Mouse (Mus musculus) layer of hippocampus, adult 9-10 months (tissue): ENCODE results near the gene Cav2.

ENCODE experiments used
- DNase-seq: peaks from one replicate; pipeline ENCODE4 v3.0.0; 2022; ENCODE audit warnings: low spot score

The Cav2 gene

GRCm38 (mm10) chr6:17280939-17281756, at the start of gene Cav2:
Gene Cav2, plus strand, starts transcription at chr6:17281185.
- no peak for DNase-seq

- DNase-seq, result no peak
Measured at GRCm38 (mm10) chr6:17239693-17240092, 41.3 kb upstream of the Cav2 start.

- DNase-seq, result no peak
Measured at GRCm38 (mm10) chr6:17241013-17241412, 40.0 kb upstream of the Cav2 start.

GRCm38 (mm10) chr6:17246959-17247358, 34.0 kb upstream of the Cav2 start:
- DNase-seq, result no peak

- no peak for DNase-seq
Measured at GRCm38 (mm10) chr6:17247673-17248072, 33.3 kb upstream of the Cav2 start.

GRCm38 (mm10) chr6:17248241-17248640, 32.7 kb upstream of the Cav2 start:
- DNase-seq, result no peak

- DNase-seq, result no peak
Measured at GRCm38 (mm10) chr6:17251958-17252357, 29.0 kb upstream of the Cav2 start.

GRCm38 (mm10) chr6:17258142-17258541, 22.8 kb upstream of the Cav2 start:
- DNase-seq, result no peak

GRCm38 (mm10) chr6:17258911-17259310, 22.1 kb upstream of the Cav2 start:
- no peak for DNase-seq

- no peak for DNase-seq
Measured at GRCm38 (mm10) chr6:17262786-17263185, 18.2 kb upstream of the Cav2 start.

GRCm38 (mm10) chr6:17265043-17265442, 15.9 kb upstream of the Cav2 start:
- no peak for DNase-seq

- DNase-seq, result no peak
Measured at GRCm38 (mm10) chr6:17266466-17266865, 14.5 kb upstream of the Cav2 start.

- no peak for DNase-seq
Measured at GRCm38 (mm10) chr6:17278366-17278765, 2.6 kb upstream of the Cav2 start.

GRCm38 (mm10) chr6:17281757-17282092, 740 bp downstream of the Cav2 start:
- no peak for DNase-seq

GRCm38 (mm10) chr6:17282159-17282558, 1.2 kb downstream of the Cav2 start:
- no peak for DNase-seq

- DNase-seq, result no peak
Measured at GRCm38 (mm10) chr6:17283834-17284233, 2.8 kb downstream of the Cav2 start.

- DNase-seq, result no peak
Measured at GRCm38 (mm10) chr6:17286381-17286780, 5.4 kb downstream of the Cav2 start.

- DNase-seq, result no peak
Measured at GRCm38 (mm10) chr6:17295116-17295515, 14.1 kb downstream of the Cav2 start.

GRCm38 (mm10) chr6:17305954-17306601, 25.1 kb downstream of the Cav2 start, which contains the start of gene Cav1:
Gene Cav1, plus strand, starts transcription at chr6:17306335.
- DNase-seq, result peak; percentile 20

GRCm38 (mm10) chr6:17306602-17307325, 25.8 kb downstream of the Cav2 start:
- DNase-seq, result no peak

GRCm38 (mm10) chr6:17307461-17308115, 26.6 kb downstream of the Cav2 start:
- DNase-seq, result no peak

- DNase-seq, result no peak
Measured at GRCm38 (mm10) chr6:17308661-17309060, 27.7 kb downstream of the Cav2 start.
